ENCODE assay signal across 24 mouse cellular contexts in the genomic region with DNA sequence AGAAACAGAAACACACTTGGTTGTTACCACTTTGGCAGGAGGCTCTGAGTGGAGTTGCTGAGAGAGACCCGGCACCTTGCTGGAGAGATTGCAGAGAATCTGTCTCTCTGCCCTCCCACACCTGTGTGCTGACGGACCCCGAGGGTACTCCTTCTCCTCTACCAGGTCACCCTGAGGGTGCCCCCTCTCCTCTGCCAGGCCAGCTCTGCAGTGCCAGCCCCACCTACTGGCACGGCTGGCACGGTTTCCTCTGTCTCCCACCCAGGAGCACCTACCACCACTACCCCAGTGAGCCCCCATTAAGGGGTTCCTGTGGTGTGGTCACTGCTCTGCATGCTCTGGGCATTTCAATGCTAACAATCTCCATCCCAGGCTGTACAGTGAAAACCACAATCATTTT. TPM values are rescaled to one million over a fixed set of nuclear protein-coding genes. Genes with fewer than 3 reads are reported as not detected.
A peak's percentile ranks its signal among the peaks of the same experiment; 100 is the strongest.
DNase-seq lines count a peak whose midpoint lies in the region; ATAC-seq and TF ChIP-seq lines count a peak whose summit lies in the region.
"Had no signal": no experiment of that assay in that cellular context is flagged by ENCODE, and none has a peak within 500 bp of the region (broad histone marks: within the 10 kb centered on the region; RNA-seq: fewer than 3 reads in every experiment).

No protein-coding gene starts in this region.

- no peak for DNase-seq in lung, embryonic 14.5 days
- DNase-seq in lung, postnatal 36 days = no peak
- peak; percentile 47 for DNase-seq in thymus, adult 2 months
- peak; percentile 62 for DNase-seq in thymus, postnatal 25 days
- no peak for DNase-seq in retina, embryonic 14.5 days (ENCODE audit: low spot score)
- no peak for DNase-seq in adrenal gland, postnatal 4 days (ENCODE audit: low spot score in 2 of 2)
- DNase-seq: adrenal gland, postnatal 25 days; cerebellum, adult 11 months; cerebellum, adult 8-10 months; cerebellum, postnatal 14 days; embryo, embryonic 11 days; gastrocnemius, postnatal 10 days; heart, adult 2 months had no signal

- H3K9me3 ChIP-seq in lung, embryonic 14.5 days (ENCODE audit: low read depth, low read length) = no peaks in the 10 kb centered on the region
- H3K9me3 ChIP-seq: embryonic facial prominence, embryonic 15.5 days; forebrain, embryonic 12.5 days; heart, embryonic 12.5 days; hindbrain, embryonic 10.5 days; hindbrain, embryonic 15.5 days had no signal

- H3K36me3 ChIP-seq in lung, embryonic 14.5 days (ENCODE audit: insufficient read depth) = no peaks in the 10 kb centered on the region
- no peaks in the 10 kb centered on the region for H3K36me3 ChIP-seq in thymus, adult 2 months (ENCODE audit: control insufficient read depth, insufficient read depth, low read length)
- H3K36me3 ChIP-seq: embryonic facial prominence, embryonic 15.5 days; forebrain, embryonic 12.5 days; heart, embryonic 12.5 days; hindbrain, embryonic 10.5 days; hindbrain, embryonic 15.5 days had no signal

- no peak overlapping the region for H3K4me3 ChIP-seq in lung, embryonic 14.5 days (ENCODE audit: low read depth, low read length)
- no peak overlapping the region for H3K4me3 ChIP-seq in thymus, adult 2 months (ENCODE audit: control insufficient read depth, insufficient read depth, low read length)
- H3K4me3 ChIP-seq: embryonic facial prominence, embryonic 15.5 days; erythroblast, embryonic 14.5 days; forebrain, embryonic 12.5 days; heart, adult 2 months; heart, embryonic 12.5 days; hindbrain, embryonic 10.5 days; hindbrain, embryonic 15.5 days had no signal

- no peak overlapping the region for H3K9ac ChIP-seq in lung, embryonic 14.5 days
- H3K9ac ChIP-seq: embryonic facial prominence, embryonic 15.5 days; forebrain, embryonic 12.5 days; heart, embryonic 12.5 days; hindbrain, embryonic 15.5 days had no signal

- no peak for TF ChIP-seq CTCF in lung, embryonic 14.5 days (IDR thresholded peaks at IDR 0.05; ENCODE audit: low read depth)
- peak; percentile 69; the same call in 1 of the 2 replicates for TF ChIP-seq CTCF in thymus, adult 2 months (IDR thresholded peaks at IDR 0.05; ENCODE audit: borderline replicate concordance, control insufficient read depth, extremely low read depth, insufficient read depth, low read length, poor library complexity)

- no peaks in the 10 kb centered on the region for H3K4me1 ChIP-seq in lung, embryonic 14.5 days (ENCODE audit: insufficient read depth)
- peaks cover 30% of the 10 kb centered on the region for H3K4me1 ChIP-seq in thymus, adult 2 months (replicated peaks; ENCODE audit: control insufficient read depth, insufficient read depth, low read length)
- H3K4me1 ChIP-seq: heart, embryonic 12.5 days had no signal

- ATAC-seq in lung, embryonic 14.5 days (ENCODE audit: insufficient read depth) = 0 out of 2 replicates have a peak, but pooled peaks have one; percentile 24
- ATAC-seq: activated CD4-positive, CD25-positive, alpha-beta regulatory T cell, adult 4 months; forebrain, embryonic 16.5 days; Patski had no signal

- TF ChIP-seq POLR2A in thymus, adult 2 months (IDR thresholded peaks at IDR 0.05; ENCODE audit: control insufficient read depth, extremely low read depth, insufficient read depth, low read length, poor library complexity) = no peak

- H3K27me3 ChIP-seq in lung, embryonic 14.5 days (ENCODE audit: insufficient read depth, low read length) = no peaks in the 10 kb centered on the region
- H3K27me3 ChIP-seq in thymus, adult 2 months (ENCODE audit: control insufficient read depth, insufficient read depth, low read length) = no peaks in the 10 kb centered on the region; the same call in 1 of the 2 replicates
- H3K27me3 ChIP-seq: CH12.LX; embryonic facial prominence, embryonic 15.5 days; forebrain, embryonic 12.5 days; hindbrain, embryonic 15.5 days; Patski had no signal

- no peak overlapping the region for H3K27ac ChIP-seq in lung, embryonic 14.5 days (ENCODE audit: low read depth)
- no peak overlapping the region for H3K27ac ChIP-seq in thymus, adult 2 months (ENCODE audit: control insufficient read depth, insufficient read depth, low read length)
- H3K27ac ChIP-seq: embryonic facial prominence, embryonic 15.5 days; forebrain, embryonic 12.5 days; heart, adult 2 months; hindbrain, embryonic 10.5 days; hindbrain, embryonic 15.5 days had no signal

- WGBS in lung, embryonic 14.5 days = 80% methylated on average over 5 of the region's 5 CpGs
- WGBS in thymus, adult 2 months = 40% methylated on average over 5 of the region's 5 CpGs

- no peak overlapping the region for H3K4me2 ChIP-seq in lung, embryonic 14.5 days
- H3K4me2 ChIP-seq: embryonic facial prominence, embryonic 15.5 days; forebrain, embryonic 12.5 days; heart, embryonic 12.5 days; hindbrain, embryonic 15.5 days had no signal

RNA-seq across cellular contexts. Expression of gene Lef1, which starts 42.3 kb away (rescaled TPM):
- polyA plus RNA-seq in lung, embryonic 14.5 days (2014; fragmentation: Nextera tagmentation; extraction: Ambion mirVana) = 31.6 and 32.7 TPM in 2 replicates
- polyA plus RNA-seq in thymus, adult 2 months (2012; rRNA removed) = 279 and 361 TPM in 2 replicates
- total RNA-seq in adrenal gland, postnatal 4 days (2021) = 10 to 100 TPM; 10.8 to 12.9 TPM
- total RNA-seq: common myeloid progenitor, adult 5-6 weeks had no signal
- polyA plus RNA-seq: erythroblast, embryonic 14.5 days had no signal

Comparison
In these comparisons a context has a peak if more than half of its experiments do, and no peak if none do; other contexts are left out.
1. DNase-seq: peak in thymus, adult 2 months (single experiment) and thymus, postnatal 25 days (single experiment); none in lung, embryonic 14.5 days (single experiment), lung, postnatal 36 days (single experiment), retina, embryonic 14.5 days (single experiment) and adrenal gland, postnatal 4 days (0 of 2).